Mouse (Mus musculus): ENCODE measurements around the gene Abtb2.

The Abtb2 gene

DNA sequence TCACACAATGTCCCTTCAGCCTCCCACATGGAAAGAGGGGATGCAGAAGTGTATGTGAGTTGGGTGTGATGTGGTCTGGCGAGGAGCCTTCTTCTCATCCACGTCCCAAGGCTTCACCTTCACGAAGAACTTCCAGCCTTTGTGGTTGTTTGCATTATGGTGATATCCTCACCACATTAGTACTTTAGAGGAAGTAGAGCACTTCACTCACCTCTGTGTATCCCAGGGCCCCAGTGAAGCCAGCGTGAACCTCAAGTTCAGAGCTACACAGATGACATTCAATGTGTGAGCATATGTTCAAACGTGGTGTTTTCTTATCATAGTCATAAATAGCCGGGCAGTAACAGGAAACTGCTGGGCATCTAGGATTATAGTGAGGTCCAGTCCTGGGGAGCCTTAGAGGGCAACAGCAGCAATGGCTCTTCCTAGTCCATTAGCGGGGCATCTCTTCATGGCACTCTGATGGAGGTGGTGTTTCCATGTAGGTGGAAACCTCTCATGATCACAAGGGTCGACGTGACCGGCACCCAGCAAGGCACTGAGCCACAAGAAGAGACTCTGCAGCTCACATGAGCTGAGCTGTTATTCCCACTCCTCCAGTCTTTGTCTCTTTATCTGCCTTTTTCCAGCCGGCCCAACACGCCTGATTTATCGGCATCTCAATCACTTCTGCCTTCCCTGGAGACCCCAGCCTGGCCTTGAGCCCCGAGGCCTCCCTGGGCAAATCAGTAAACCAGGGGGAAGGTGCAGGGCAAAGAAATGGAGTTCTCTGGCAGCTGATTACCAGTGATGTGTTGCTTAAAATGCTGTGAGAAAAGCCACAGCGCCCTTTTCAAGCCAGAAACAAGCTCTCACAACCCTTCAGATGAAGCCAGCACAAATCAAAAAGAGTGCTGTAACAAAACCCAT is 93.8 kb downstream of the Abtb2 start:
- DNase-seq (ENCODE audit: low read depth, low spot score), result no peak

DNA sequence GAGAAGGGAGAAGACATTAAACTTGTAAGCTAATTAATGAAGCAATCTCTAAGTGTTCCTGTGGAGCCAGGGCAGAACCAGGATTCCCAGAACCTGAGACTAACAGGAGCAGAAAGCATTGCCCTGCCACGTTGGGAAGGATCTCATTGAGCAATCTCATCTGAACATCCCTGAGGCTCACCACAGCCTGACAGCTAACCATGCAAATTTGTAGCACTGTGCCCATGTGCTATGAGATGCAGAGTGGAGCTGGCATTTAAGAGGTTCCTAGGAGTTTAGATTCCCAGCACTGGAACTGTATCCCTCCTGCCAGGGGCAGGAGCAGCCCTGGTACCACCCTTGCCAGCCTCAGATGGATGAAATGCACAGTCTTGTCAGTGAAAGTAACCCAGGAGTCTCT is 95.6 kb downstream of the Abtb2 start:
- DNase-seq (ENCODE audit: low read depth, low spot score), result no peak

GRCm38 (mm10) chr2:103662121-103662520 is 96.0 kb downstream of the Abtb2 start:
- no peak for DNase-seq (ENCODE audit: low read depth, low spot score)

GRCm38 (mm10) chr2:103664341-103664740 is 98.2 kb downstream of the Abtb2 start:
- DNase-seq (ENCODE audit: low read depth, low spot score), result no peak

DNA sequence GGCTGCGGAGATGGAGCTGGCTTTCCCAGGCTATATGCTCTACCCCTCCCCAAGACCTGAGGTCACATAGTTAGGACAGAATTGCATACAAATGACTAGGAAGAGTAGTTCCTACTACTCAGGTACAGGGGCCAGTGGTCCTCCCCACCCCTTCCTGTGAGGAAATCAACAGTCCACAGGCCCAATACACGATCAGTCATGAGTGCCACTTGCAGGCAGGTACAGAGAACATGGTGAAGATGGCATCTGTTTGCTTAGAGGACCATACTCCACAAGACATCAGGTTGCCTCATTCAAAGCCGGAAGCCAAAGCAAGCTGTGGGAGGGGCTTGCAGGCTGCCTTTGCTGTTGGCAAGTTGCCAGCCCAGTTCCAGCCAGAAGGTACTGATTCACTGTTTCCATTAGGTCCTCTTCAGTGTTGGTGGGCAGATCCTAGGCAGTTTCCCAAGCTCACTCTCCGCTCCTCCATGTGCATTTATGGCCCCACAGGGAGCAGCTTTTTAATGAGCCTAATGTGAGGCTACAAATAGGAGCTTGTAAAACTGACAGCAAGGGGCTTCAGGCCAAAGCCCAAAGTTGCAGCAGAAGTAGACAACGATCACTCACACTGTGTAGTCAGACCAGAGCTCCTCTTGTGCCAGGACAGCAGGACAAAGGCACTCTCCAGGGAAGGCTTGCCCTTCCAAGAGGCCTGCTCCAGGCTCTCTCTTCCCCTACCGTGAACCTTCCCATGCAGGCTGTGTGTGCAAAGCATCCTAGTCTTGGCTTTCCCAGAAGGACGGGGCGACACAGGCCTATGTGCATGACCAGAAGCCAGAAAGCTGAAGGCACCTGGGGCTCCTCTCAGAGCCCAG is 102.1 kb downstream of the Abtb2 start:
- DNase-seq (ENCODE audit: low read depth, low spot score), result no peak

DNA sequence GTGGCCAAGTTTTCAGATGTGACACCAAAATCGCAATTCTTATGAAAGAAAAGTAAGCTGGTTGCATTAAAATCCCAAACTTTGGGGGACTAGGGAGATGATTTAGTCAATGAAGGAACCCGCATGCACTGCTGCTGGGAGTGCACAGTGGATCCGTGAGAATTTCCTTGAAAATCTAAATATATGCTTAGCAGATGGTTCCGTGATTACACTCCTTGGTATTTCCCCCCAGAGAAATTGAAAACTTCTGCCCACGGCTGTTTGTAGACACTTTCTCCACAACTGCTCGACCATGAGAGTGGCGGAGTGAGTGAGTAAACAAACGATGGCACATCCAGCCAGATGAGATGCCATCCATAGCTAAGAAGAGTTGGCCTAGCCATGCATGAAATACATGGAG is 102.8 kb downstream of the Abtb2 start:
- DNase-seq (ENCODE audit: low read depth, low spot score), result no peak

GRCm38 (mm10) chr2:103669561-103669960 is 103.5 kb downstream of the Abtb2 start:
- DNase-seq (ENCODE audit: low read depth, low spot score), result no peak

- no peak for DNase-seq (ENCODE audit: low read depth, low spot score)
Measured at GRCm38 (mm10) chr2:103670276-103670680, 104.2 kb downstream of the Abtb2 start.

GRCm38 (mm10) chr2:103672573-103673119 is 106.5 kb downstream of the Abtb2 start:
- no peak for DNase-seq (ENCODE audit: low read depth, low spot score)

GRCm38 (mm10) chr2:103673609-103674008 is 107.5 kb downstream of the Abtb2 start:
- no peak for DNase-seq (ENCODE audit: low read depth, low spot score)

DNA sequence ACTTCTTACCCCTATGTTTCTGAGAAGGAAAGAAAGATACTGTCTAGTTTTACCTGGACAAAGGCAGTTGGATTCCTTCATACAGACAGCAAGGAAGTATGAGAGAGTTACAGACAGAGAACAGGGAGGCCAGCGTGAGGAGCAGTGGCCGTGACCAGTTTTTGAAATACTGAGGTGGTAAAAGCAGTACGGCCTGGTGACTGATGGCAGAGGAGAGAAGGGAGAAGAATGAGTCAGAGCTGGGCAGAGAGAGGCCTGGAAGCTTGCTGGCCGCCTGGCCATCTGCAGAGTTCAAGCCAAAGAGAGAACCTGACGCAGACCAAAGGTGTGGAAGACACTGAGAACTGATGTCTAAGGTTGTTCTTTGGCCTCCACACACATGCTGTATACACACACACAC is 109.3 kb downstream of the Abtb2 start:
- no peak for DNase-seq (ENCODE audit: low read depth, low spot score)

DNA sequence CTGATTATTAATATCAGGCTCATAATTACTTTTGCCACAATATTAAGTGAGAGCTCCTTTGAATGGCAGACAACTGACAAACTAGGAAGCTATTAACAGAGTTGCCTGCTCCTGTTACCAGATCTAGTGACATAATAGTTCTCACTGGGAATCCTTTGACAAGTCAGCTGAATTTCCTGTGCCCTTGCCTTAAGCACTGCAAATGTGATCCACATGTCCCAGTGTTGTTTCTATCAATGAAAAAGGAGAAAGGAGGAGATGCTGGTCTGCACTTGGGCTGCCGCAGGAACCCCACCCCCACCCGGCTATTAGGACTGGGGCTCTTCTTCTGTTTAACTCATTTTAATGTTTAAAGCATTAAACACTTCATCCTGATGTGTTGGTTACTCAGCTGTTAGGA is 110.7 kb downstream of the Abtb2 start:
- DNase-seq (ENCODE audit: low read depth, low spot score), result no peak

DNA sequence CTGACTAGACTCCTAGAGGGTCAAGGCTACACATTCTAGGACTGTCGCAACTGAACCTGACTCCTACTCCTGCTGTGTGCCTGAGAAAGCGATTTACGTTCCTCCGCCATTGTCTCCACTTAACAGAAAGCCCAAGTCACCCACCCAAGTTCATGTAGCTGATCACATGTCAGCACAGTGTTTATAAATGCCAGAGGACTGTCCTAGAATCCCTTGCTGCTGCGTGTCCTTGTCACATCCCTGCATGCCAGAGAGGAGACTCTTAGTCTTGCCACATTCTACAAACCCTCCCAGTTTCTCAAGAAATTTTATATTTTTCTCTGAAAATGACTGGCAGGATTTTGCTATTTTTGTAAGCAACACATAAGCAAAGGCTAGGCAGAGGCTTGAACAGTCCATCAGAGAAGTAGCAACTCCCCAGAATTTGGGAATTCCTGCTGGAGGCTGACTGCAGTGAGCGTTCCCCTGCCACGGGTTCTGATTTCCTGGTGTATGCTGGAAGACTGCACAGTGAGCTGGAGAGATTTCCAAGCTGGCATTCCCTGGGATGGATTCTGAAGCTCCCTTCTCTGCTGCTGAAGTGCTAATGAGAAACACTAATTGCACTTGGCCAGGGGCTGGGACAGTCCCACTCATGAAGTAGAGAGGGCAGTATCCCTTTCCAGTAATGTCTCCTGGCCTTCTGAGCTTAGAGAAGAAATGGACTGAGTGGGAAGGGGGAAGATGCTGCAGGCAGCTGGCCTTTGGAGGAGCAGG is 111.7 kb downstream of the Abtb2 start:
- DNase-seq (ENCODE audit: low read depth, low spot score), result no peak

- no peak for DNase-seq (ENCODE audit: low read depth, low spot score)
Measured at GRCm38 (mm10) chr2:103678433-103678832, 112.3 kb downstream of the Abtb2 start.

- DNase-seq (ENCODE audit: low read depth, low spot score), result no peak
Measured at GRCm38 (mm10) chr2:103680364-103681110, 114.4 kb downstream of the Abtb2 start.

DNA sequence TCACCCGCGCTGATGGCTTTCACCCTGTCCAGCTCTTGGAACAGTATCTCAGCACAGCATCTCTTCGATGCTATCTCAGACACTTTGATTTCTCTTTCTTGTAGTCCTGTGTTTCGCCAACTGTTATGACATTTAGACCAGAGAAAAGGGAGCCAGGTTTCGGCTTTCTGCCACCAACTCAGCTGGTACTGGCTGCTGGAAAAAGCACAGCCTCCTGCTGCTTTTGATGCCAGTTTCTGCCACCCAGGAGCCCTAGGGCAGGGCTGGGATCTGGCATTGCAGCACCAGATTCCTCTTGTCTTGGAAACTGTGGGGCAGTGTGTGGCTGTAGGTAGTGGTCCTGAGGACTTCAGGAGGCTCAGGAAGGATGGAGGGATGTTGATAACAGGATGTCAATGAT is 115.0 kb downstream of the Abtb2 start:
- DNase-seq (ENCODE audit: low read depth, low spot score), result no peak

DNA sequence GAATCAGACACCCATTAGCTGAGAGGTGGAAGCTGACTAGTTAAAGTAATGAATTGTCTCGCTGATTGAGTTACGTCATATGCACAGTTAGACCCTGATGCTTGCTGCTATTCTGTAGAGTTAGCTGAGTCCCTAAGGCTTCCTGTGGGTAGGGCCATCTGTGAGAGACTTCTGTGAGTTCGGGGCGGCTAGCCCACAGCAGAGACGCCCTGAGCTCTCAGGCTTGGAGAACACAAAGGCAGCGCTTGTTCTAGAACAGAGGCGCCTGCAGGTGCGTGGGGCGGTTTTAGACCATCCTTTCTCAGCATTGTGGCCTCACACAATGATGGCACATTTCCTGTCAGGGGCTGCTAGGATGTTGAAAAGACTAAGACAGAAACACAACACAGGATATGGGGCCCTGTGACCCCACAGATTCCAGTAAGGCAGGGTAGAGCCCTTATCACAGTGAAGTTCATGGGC is 116.2 kb downstream of the Abtb2 start:
- no peak for DNase-seq (ENCODE audit: low read depth, low spot score)

DNA sequence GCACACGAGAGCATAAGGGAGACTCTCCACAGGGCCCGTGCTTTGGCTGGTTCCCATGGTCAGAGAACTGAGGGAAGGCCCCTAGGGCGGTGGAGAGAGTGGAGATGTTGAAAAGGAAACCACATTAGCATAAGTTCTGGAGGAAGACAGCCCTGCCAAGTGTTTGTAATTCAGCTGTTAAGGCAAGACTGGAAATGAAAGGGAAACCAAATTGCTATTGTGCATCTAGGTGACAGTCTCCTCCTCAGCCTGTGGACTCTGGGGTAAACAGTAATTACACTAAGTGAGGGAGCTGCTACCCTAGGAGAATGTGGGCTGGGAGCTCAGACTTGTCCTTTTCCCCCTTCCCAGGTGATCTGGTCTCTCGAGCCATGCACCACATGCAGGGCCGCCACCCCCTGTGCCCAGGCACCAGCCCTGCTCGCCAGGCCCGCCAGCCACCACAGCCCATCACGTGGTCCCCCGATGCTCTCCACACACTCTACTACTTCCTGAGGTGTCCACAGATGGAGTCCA is 116.9 kb downstream of the Abtb2 start:
- no peak for DNase-seq (ENCODE audit: low read depth, low spot score)

DNA sequence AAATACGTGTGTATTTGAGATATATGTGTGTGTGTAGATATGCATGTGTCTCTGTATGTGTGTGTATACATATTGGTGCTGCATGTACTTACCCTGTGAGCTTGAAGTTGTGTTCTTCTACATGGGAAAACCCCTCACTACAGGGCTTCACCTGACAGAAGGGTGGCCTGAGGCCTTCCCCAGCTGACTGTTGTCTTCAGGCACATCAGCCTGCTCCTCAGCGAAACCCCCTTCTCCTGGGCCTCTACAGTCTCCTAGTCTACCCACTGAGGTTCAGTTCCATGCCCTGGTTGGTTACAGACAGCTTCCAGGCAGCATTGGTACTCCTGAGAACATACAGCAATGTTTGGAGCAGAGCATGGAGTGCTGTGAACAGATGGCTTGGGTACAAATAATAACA is 118.3 kb downstream of the Abtb2 start:
- no peak for DNase-seq (ENCODE audit: low read depth, low spot score)

DNA sequence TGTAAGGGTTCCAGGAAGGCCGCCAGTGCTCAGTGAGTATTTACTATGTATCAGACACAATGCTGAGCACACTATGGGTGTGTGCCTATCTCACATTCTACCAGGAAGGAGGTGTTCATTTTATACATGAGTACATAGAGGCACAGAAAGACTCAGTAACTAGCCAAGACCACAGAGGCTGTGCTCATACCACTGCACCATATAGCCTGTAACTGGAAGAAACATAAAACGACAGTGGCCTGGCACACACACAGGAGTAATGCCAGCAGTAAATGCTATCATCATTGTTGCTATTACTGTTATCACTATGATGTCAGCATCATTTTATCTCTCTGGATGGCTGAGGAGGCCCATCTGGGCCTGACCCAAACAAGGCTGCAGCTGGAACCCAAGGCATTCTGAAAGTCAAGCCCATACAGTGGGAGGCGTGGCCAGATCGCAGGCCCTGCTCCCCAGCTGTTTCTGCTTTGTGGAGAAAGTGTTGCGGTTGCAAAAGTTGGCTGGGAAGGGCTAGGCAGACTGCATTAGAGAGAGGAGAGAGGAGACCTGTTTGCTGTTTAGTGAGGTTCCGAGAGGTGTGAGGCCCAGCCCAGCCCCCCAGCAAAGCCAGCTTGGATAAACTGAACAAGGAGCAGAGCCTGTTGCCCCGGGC is 118.9 kb downstream of the Abtb2 start:
- DNase-seq (ENCODE audit: low read depth, low spot score), result no peak

Measured in WW6 (cell line).